Mouse (Mus musculus) heart, embryonic 11.5 days (tissue): ENCODE measurements around the gene Vmn1r160. TPM values are rescaled to one million over a fixed set of nuclear protein-coding genes. Genes with fewer than 3 reads are reported as not detected.
"Not testable (repeated sequence)": the region's sequence is repeated elsewhere in the genome, so short reads cannot be mapped to it uniquely, and the experiment has no call there.

ENCODE experiments used
- ATAC-seq: fragments of 200-750 bp; cut with Nextera tagmentation; replicated peaks from 2 replicates; pipeline ENCODE4 v1.8.0; 2017; ENCODE audit warnings: moderate library complexity; ENCODE audit not compliant: insufficient number of reproducible peaks, low FRiP score, low TSS enrichment
- H3K27ac ChIP-seq: fragments of 300-500 bp; sonication (generic); 2 replicates; pipeline ENCODE4 v1.5.1; 2014; ENCODE audit warnings: mild to moderate bottlenecking, low read depth, low read length
- H3K27me3 ChIP-seq: fragments of 300-500 bp; sonication (generic); 2 replicates; pipeline ENCODE4 v1.6.1; 2014; ENCODE audit warnings: mild to moderate bottlenecking, low read length, mixed read lengths; ENCODE audit not compliant: control insufficient read depth, insufficient read depth
- H3K36me3 ChIP-seq: fragments of 300-500 bp; sonication (generic); 2 replicates; pipeline ENCODE4 v1.6.1; 2014; ENCODE audit warnings: mild to moderate bottlenecking, low read length, moderate library complexity, mixed read lengths; ENCODE audit not compliant: control insufficient read depth, insufficient read depth
- H3K4me1 ChIP-seq: fragments of 300-500 bp; sonication (generic); 2 replicates; pipeline ENCODE4 v1.6.1; 2014; ENCODE audit warnings: low read length; ENCODE audit not compliant: control insufficient read depth, insufficient read depth
- H3K4me2 ChIP-seq: fragments of 300-500 bp; sonication (generic); 2 replicates; pipeline ENCODE4 v1.6.1; 2014; ENCODE audit warnings: mild to moderate bottlenecking, moderate library complexity
- H3K4me3 ChIP-seq: fragments of 300-500 bp; sonication (generic); 2 replicates; pipeline ENCODE4 v1.5.1; 2014; ENCODE audit warnings: low read depth, low read length
- H3K9ac ChIP-seq: fragments of 300-500 bp; sonication (generic); 2 replicates; pipeline ENCODE4 v1.6.1; 2014; ENCODE audit warnings: mild to moderate bottlenecking, low read depth, low read length, moderate library complexity
- H3K9me3 ChIP-seq: fragments of 300-500 bp; sonication (generic); replicated peaks from 2 replicates; pipeline ENCODE4 v1.6.1; 2016; ENCODE audit warnings: low read length; ENCODE audit not compliant: control insufficient read depth
- WGBS: fragments of 180-500 bp; shearing (Covaris S2); extraction: QIAGEN DNeasy Blood & Tissue Kit; methylation state at CpG from one replicate; pipeline ENCODE4 v1.1.7; 2014; ENCODE audit not compliant: insufficient replicate concordance; 5-methylcytosine and 5-hydroxymethylcytosine counted together
- polyA plus RNA-seq: library from polyadenylated mRNA; unstranded; fragments of >200 nt; fragmentation: Nextera tagmentation; extraction: Ambion mirVana; gene quantifications from 2 replicates; pipeline ENCODE4 v1.2.1, GENCODE M21; 2014

Gene Vmn1r160
- not detected in 2 replicates for polyA plus RNA-seq

DNA sequence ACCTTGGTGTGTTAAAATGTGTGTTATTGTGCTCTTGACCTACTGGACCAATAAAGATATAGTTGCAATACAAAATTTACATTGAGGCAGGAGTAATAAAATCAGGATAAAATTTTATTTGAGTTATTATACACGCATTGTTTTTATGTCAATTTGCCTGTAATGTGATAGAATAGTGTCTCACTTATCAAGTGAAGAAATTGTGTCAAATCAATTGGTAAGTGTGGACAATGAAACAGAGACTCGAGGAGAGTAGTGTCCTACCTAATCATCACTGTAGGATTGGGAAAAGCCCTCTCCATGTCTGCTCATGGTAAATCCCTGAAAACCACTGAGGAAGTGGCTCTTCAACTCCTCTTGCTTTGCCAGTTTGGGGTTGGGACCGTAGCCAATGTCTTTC is at the start of gene Vmn1r160:
Gene Vmn1r160 (plus strand): TSS at position 301 of the 400 bp plus-strand sequence.
- 47% methylated on average over 1 of the region's 3 CpGs for WGBS
- H3K36me3 ChIP-seq, H3K4me2 ChIP-seq, H3K4me3 ChIP-seq, H3K27me3 ChIP-seq, ATAC-seq, H3K9me3 ChIP-seq, H3K9ac ChIP-seq, H3K4me1 ChIP-seq, H3K27ac ChIP-seq: not testable (repeated sequence)

DNA sequence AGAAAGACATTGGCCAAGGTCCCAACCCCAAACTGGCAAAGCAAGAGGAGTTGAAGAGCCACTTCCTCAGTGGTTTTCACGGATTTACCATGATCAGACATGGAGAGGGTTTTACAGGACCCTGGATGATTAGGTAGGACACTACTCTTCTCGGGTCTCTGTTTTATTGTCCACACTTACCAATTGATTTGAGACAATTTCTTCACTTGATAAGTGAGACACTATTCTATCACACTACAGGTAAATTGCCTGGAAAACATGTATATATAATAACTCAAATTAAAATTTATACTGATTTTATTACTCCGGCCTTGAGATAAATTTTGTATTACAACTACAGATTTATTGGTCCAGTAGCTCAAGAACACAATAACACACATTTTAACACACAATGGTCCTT is 27.5 kb upstream of the Vmn1r160 start, which contains the start of gene Vmn1r159:
Gene Vmn1r159 (minus strand): TSS at position 101 of the 400 bp plus-strand sequence.
- WGBS, result 54% methylated on average over 2 of the region's 3 CpGs
- H3K27me3 ChIP-seq, H3K9ac ChIP-seq, H3K4me1 ChIP-seq, H3K27ac ChIP-seq, H3K4me2 ChIP-seq, ATAC-seq, H3K36me3 ChIP-seq, H3K9me3 ChIP-seq, H3K4me3 ChIP-seq: not testable (repeated sequence)

Other genes starting within 250 kb of the Vmn1r160 start
- gene Vmn1r155, start 213.2 kb upstream of the Vmn1r160 start, polyA plus RNA-seq, result not detected in 2 replicates
- not detected in 2 replicates for gene Gm8693, start 178.9 kb upstream of the Vmn1r160 start, polyA plus RNA-seq
- gene Gm4567, start 151.5 kb upstream of the Vmn1r160 start, polyA plus RNA-seq, result not detected in 2 replicates
- gene Vmn1r157, start 109.5 kb upstream of the Vmn1r160 start, polyA plus RNA-seq, result not detected in 2 replicates
- not detected in 2 replicates for gene Vmn1r158, start 80.4 kb upstream of the Vmn1r160 start, polyA plus RNA-seq
- not detected in 2 replicates for gene Vmn1r159, start 27.6 kb upstream of the Vmn1r160 start, polyA plus RNA-seq
- not detected in 2 replicates for gene Gm4214, start 113.4 kb downstream of the Vmn1r160 start, polyA plus RNA-seq
- gene Gm4216, start 148.7 kb downstream of the Vmn1r160 start, polyA plus RNA-seq, result not detected in 2 replicates
- gene Vmn1r163, start 184.3 kb downstream of the Vmn1r160 start, polyA plus RNA-seq, result not detected in 2 replicates
- not detected in 2 replicates for gene Gm8720, start 196.2 kb downstream of the Vmn1r160 start, polyA plus RNA-seq